Mouse (Mus musculus): ENCODE data around the gene Syn3.
A peak's percentile ranks its signal among the peaks of the same experiment; 100 is the strongest.
"Not testable (repeated sequence)": the region's sequence is repeated elsewhere in the genome, so short reads cannot be mapped to it uniquely, and the experiment has no call there.

Syn3 gene

DNA sequence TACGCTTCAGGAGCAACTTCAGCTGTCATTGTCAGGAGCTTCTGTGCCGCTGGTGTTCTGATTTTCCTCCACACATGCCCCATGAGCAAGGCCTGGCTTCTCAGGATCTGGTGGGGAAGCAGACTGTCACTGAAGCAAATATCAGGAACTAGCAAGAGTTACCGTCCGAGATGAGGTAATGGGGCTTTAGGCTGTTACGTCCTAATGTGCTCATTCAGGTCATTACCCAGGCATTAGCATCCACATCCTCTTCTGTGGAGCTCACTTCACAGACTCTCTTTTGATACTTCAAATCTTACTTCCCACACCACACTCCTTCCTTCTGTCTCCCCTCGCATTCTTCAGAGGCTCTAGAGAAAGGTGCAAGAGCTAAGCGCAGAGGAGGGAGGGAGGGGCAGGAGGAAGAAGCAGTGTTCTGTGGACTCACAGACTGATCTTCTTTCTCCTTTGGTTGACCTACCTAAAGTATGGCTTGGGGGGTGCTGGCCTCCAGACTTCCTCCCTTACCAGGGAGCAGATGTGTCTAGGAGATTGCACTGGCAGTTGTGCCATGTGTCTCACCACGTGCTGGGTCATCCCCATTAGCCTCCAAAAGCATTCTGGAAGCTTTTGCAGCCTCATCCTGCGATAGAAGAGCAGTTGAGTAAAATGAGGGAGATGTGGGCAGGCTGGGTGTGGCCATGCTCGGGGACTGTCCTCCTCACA, 445.7 kb downstream of the Syn3 start:
- DNase-seq (ENCODE audit: low spot score): no peak

DNA sequence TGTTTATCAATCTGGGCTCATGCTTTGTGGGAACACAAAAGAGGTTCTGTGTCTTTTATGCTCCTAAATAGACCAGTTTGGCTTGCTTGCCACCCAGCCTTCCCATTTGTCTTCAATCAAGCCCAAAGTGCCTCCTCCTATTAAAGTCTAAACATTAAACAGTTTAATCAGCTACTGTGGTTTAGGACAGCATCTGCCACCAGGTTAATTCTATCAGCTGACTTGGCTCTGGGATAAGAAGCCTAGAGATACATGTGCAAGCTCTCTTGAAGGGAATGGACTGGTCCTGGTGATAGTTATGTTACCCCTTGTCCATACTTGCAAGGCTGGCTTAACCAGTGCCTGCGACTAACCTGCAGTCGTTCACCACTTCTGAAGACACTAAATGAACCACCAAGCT, 448.2 kb downstream of the Syn3 start:
- no peak for DNase-seq (ENCODE audit: low spot score)

DNA sequence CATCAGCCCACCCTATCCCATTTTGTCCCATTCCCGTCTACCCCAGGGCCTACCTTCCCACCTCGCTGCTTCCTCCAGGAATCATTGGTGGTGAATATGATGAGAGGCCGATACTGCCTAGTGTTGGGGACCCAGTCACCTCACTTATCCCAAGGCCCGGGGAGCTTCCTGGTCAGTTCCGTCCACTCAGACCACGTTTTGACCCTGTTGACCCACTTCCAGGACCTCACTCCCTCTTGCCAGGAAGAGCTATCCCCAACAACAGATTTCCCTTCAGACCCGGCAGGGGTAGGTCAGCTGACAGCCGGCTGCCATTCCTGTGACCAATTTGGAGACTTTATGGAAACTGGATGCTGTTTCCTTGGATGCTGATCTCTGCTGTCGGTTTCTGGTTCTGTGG, 450.9 kb downstream of the Syn3 start:
- DNase-seq (ENCODE audit: low spot score): no peak

DNA sequence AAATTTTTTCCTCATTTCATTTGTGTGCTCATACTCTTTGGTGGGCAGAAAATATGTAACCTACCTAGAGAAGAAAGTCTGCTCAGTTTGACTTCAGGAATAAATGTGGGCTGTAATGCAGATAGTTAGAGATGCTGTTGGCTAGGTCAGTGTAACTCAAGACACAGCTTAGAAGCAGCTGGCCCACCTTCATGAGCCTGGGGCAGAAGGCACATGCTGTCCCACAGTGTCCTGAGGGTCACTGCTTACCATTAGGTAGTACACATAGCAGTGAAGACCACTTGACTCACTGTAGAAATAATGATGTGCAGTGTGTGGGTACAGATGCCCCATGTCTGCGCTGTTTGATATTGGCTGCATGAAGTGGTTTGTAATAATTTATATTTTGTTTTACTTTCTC, 452.3 kb downstream of the Syn3 start:
- DNase-seq (ENCODE audit: low spot score): no peak

DNA sequence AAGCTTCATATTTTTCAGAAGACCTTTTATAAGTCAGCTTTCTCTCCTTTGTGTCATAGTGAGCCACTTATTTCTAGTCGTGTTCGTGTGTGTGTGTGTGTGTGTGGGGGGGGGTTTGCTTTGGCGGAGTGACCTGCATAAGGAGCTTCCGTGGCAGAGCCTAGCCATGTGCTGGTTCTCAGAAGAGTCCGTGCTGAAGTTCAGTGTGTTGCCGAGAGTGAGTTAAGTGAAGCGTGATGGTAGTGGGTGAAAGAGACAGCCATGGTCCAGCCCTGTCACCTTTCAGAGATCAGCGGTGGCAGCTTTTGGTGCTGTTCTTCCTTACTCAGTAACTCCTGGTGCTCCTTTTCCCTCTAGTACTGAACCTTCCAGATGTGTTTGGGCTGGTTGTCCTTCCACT, 454.6 kb downstream of the Syn3 start:
- DNase-seq (ENCODE audit: low spot score): no peak

DNA sequence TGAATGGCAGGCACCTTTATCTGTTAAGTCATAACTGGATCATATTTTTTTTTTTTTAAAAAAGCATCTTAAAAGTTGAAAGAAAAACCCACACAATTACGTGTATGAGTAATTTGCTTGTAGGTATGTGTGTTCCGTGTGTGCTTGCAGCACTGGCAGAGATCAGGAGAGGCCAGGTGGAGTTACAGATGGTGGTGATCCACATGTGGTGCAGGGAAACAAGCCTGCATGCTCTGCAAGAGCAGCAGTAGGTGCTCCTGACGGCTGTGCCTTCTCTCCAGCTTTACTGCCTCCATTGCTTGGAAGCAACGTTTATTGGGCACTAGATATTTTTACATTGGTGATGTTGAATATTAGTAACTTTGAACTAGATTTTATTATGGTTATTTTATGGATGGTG, 455.0 kb downstream of the Syn3 start:
- DNase-seq (ENCODE audit: low spot score): no peak

DNA sequence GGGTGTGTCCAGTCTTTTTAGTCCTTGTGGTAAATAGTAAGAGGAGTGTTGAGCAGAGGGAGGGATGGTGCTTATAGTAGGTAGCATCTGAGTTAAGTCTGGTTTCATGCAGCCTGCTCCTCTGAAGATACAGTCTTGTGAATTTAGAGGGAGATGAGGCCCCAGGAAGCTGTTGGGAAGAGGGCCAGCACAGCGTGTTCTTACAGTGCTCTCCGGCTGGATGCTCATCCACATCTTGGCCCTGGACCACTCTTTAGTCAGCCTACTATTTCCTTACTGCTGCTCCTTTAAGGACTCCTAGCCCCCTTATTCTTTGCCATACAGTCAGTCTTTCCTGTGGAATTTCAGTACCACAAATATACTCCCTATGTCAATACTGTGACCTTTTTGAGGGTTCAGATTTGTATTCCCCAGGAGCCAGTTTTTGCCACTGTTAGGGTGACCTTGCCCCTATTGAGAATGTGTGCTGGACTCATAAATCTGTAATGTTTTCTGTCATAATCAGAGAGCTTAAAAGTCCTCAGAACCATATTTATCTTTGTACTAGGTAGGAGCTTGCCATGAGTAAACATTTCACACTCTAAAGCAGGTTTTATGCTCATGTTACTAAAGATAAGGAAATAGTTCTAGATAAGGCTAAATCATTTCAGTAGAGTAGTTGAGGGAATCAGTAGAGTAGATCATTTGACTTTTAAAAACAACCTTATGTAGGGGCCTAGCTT, 464.5 kb downstream of the Syn3 start:
- no peak for DNase-seq (ENCODE audit: low spot score)

DNA sequence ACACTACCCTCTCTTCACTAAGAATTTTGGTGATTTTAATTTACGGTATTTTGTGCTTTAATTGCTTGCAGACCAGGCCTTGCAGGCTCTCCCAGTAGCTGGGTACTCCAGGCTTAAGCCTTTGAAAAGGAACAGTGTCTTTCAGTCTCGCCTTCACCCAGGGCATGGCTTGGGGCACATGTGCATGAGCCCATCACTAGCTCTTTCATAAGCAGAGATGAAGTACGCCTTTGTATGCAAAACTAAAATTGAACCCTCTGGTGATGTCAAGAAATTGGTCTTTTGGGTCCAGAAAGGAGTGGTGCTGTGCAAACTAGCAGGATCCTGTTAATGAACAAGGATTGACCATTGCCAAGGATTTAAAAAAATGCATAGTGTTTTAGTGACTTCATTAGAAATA, 466.2 kb downstream of the Syn3 start:
- no peak for DNase-seq (ENCODE audit: low spot score)

DNA sequence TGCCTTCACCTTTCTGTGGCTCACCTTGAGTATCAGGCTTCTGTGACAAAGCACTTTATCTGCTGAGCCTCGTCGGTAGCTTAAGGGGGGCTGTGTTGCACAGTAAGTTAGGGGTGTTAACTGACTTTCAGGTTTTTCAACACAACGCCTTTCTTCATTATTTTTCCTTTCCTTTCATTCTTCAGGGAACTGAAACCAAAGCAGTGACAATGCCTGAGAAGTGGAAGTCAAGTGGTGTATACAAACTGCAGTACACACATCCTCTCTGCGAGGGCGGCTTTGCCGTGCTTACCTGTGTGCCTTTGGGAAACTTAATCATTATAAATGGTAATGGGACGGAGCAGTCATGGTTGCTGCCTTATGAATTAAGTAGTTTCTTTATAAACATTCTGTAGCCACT, 468.0 kb downstream of the Syn3 start:
- no peak for DNase-seq (ENCODE audit: low spot score)

DNA sequence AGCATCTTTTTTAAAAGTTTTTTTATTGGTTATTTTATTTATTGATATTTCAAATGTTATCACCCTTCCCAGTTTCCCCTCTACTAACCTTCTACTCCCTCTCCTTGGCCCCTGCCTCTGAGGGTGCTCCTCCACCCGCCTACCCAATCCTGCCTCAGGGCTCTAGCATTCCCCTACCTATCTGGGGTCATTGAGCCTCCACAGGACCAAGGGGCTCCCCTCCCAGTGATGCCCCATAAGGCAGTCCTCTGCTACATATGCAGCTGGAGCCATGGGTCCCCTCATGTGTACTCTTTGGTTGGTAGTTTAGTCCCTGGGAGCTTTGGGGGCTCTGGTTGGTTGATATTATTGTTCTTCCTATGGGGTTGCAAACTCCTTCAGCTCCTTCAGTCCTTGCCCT, 471.9 kb downstream of the Syn3 start:
- not testable (repeated sequence) for DNase-seq (ENCODE audit: low spot score)

DNA sequence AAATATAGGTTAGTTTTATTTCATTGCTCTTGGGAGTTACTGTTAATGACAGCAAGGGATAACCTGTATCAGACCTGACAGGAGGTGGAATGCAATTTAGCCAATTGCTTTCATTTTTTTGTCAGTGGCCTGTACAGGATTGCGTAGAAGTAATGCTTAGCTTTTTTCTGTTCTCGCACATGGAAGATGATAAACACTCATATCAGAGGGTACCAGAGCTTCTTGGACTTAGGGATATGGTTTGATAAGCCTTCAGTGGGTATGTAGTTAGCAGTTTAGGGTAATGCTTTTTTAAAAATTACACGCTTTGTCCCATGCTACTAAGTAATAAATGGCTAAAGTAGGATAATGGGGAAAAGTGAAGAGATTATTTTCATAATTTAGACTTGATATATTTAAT, 472.3 kb downstream of the Syn3 start:
- no peak for DNase-seq (ENCODE audit: low spot score)

DNA sequence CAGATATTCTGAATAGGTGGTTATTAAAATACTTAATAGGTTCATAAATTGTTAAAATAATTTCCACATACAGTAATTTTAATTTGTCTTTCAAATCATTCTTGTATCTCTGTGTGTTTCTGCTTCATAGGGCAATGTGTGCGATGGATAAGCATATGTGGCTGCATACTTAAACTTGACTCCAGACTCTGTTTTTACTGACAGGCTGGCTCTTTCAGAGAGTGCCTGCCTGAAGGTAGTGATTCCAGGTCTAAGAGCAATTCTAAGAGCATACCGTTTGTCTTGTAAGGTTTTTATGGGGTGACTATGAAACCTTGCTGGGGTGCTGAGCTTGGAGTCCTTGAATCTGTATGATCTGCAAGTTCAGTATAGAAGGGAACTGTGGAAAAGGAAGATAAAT, 472.8 kb downstream of the Syn3 start:
- no peak for DNase-seq (ENCODE audit: low spot score)

DNA sequence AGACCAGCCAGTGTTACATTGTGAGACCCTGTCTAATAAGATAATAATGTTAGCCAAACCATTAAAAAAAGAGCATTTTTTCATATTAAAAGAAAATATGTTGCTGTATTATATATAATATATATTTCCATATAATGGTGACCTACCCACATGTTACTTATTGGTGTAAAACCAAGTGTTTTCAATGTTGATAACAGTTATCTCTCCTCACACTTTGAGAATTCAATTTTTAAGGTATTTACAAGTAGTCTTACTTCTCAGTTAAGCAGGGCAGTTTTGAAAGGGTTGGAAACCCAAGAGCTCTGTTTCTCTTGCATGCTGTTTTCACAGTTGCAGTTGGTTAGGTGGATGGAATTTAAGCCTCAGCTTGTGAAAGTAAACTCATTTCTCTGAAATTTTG, 475.5 kb downstream of the Syn3 start:
- no peak for DNase-seq (ENCODE audit: low spot score)

DNA sequence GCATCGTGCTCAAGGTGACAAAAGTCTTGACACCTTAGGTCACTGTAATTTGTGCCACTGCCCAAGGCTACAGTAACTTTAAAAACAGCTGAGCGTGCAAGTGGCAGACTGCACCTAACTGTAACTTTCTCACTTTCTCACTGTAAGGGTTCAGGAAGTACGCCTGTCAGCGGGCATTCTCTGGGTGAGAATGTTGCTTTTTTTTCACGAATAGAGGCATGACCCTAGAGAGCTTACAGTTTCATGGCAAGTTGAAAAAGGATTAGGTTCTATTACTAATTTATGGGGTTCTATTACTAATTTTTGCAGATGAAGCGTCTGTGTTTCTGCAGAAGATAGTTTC, 476.3 kb downstream of the Syn3 start:
- no peak for DNase-seq (ENCODE audit: low spot score)

DNA sequence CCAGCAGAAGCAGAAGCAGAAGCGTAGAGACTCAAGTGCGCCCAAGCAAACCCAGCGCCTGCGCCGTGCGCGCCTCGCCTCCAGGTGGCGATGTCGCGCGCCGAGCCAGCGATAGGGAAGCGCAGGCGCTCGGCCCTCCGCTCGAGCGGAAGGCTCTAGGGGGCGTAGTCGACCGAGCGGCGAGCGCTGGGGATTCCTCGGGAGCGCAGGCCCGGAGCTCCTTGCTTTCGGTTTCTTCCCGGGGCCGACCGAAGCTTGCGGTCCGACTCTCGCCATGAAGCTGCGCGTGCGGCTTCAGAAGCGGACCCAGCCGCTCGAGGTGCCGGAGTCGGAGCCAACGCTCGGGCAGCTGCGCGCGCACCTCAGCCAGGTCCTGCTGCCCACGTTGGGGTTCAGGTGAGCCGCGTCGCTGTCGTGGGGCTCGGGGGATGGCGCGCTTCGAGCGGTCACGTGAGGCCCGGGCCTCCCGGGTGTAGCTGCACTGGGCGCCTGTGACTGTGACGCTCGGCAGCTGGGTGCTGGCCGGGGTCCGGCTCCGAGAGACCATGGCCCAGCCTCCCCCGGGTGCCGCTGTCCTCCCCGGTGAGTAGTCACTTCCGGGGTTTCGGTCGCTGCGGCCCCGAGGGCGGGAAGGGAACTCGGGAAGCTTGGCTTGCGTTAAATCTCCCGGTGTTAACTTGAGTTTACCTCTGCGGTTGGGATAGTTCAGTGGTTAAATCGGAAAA, 476.8 kb downstream of the Syn3 start, which contains the start of gene Fbxo7:
Fbxo7 (plus strand) TSS at position 224 of the 725 bp plus-strand sequence.
- DNase-seq (ENCODE audit: low spot score): peak; percentile 91

DNA sequence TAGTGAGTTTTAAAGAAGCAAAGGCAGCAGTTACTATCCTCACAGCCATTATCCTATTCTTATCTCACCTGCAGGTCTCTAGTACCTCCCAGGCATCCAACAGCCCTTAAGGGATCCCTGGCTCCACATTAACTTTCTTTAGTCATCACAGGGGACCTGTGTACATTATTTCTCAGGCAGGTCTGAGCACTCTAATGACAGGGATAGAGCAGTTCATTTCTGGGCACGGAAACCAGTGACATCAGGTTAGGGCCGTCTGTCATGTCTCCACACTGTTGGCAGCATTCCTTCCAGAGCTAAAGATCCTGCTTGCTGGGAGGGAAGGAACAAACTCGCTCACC, 477.3 kb downstream of the Syn3 start:
- DNase-seq (ENCODE audit: low spot score): no peak

DNA sequence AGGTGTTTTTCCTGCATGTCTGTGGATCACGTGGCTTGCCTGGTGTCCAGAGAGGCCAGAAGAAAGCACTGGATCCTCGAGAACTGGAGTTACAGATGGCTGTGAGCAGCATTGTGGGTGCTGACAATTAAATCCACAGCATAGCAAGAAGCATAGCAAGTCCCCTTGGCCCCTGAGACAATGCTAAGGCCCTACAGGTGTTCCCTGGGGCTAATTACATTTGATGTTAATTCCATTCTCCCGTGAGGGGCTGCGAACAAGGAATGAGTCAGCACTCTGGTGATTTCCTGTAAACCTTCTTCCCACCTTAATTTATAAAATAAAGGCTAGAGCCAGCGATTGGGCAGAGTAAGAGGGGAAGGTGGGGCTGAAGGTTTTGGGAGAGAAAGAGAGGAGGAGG, 479.9 kb downstream of the Syn3 start:
- DNase-seq (ENCODE audit: low spot score): no peak

DNA sequence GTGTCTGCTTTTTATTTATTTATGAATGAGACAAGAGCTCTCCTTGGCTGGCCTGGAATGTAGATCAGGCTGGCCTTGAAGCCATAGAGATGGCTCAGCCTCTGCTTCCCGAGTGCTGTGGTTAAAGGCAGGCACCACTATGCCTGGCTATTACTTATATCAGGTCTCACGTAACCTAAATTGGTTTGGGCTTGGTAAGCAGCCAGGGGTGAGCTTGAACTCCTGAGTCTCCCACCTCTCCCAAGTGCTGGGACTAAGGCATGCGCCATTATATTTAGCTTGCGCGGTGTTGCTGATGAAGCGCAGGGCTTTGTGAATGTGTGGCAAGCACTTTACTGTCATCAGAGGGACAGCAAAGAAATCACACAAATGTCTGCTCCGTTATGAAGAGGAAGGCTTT, 480.9 kb downstream of the Syn3 start:
- no peak for DNase-seq (ENCODE audit: low spot score)

DNA sequence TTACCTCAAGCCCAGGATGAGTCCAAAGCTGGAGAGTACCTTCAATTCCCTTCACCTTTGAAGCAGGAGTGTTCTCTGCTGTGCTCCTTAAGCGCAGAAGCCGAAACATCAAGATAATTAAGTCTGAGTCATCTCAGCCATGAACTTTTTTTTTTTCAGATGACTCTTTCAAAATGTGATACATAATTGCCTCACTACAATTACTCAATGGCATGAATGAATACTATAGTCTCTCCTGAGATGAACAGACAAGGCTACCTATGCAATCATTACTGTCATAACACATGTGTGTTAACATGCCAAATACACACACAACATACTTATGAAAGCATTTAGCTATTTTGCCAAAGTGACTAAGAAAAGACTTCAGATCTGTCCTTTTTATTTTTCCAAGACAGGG, 486.9 kb downstream of the Syn3 start, which contains the start of gene Bpifc:
Bpifc (minus strand) TSS at position 115 of the 400 bp plus-strand sequence.
- no peak for DNase-seq (ENCODE audit: low spot score)

DNA sequence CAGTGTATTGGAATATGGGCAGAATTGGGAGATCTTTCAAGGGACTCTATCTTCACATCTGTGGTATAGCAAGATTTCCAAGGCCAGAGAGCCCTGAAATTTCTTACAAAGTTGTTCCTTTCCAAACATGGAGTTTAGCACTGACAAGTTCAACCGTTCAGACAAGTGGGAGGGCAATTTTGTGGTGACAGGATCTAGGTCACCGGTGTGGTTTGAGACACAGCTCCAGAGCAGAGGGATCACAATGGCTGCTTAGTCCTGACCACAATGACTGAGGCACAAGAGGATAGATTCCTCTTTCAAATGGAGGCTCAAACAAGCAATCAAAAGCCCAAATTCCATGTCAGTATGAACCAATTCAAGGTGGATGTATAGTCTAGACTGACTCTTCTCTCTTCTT, 487.5 kb downstream of the Syn3 start:
- no peak for DNase-seq (ENCODE audit: low spot score)

DNA sequence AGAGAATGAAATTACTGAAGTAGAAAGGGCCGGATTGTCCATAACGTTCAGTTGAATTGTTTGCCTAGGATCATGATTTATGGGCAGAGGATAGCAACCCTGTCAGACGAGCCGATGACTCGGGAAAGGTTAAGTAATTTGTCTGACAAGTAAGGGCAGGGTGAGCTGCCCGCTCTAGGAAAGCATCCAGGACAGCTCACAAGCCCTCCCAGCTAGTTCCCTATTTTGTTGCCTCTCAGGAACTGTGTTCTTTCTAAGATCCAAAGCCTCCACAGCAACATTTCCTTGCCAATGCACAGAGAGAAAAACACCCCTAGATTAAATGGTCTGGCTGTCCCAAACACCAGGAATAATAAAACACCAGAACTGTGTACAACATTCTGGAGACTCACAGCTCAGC, 488.1 kb downstream of the Syn3 start:
- no peak for DNase-seq (ENCODE audit: low spot score)

DNA sequence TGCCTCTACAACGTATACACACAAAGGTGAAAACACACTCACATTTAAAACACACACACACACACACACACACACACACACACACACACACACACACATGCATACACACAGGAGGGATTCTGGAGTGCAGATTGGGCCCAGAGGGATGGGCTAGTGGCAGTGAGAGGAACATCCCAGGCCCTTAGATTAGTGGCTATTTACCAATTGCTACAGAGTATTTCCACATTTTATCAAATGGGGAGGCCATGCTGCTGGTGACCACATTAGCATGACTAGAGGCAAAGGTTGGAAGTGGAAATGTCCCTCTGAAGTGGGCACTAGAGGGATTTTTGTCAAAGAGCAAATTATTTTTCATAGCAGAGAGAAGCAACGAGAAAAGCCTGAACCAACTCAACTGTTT, 489.0 kb downstream of the Syn3 start:
- no peak for DNase-seq (ENCODE audit: low spot score)

DNA sequence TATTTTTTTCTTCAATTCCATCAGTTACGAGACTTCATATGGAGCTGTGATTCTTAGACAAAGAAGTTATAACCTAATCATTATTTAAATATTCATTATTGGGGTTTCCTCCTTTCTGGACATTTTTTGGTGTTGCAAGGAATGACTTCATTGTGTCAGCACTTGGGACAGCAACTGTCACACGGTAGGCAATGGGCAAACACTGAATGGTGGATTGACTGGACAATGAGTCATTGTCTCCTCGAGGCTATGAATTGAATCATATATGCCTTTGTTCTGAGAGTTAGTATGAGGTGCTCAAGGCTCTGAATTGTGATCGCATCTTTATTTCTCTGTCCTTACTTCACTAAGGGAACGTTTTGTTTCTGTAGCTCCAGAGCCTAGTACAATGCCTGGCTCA, 492.2 kb downstream of the Syn3 start:
- DNase-seq (ENCODE audit: low spot score): no peak

All from lung, postnatal 25 days (tissue).